Mouse (Mus musculus): ENCODE measurements at regions not wholly inside any gene's neighbourhood (a gene's known extent, or its start where the extent isn't known, plus 50 kb on each side); places are given as distances from the start of the nearest gene placed in this dataset.

- no peak for DNase-seq
These were observed 155.3 kb downstream of the Tox3 start for GRCm38 (mm10) chr8:90192856-90193255.

- no peak for DNase-seq
These were observed 165.3 kb downstream of the Tox3 start for GRCm38 (mm10) chr8:90182807-90183206.

GRCm38 (mm10) chr8:90176771-90177170 lies 171.4 kb downstream of the Tox3 start:
- peak; percentile 68 for DNase-seq

GRCm38 (mm10) chr8:90176335-90176734 lies 171.8 kb downstream of the Tox3 start:
- peak; percentile 57 for DNase-seq

- no peak for DNase-seq
These were observed 181.5 kb downstream of the Tox3 start for GRCm38 (mm10) chr8:90166639-90167038.

- no peak for DNase-seq
These were observed 196.7 kb downstream of the Tox3 start for GRCm38 (mm10) chr8:90151477-90151876.

GRCm38 (mm10) chr8:90149903-90150302 lies 198.2 kb downstream of the Tox3 start:
- peak; percentile 24 for DNase-seq

- no peak for DNase-seq
These were observed 213.5 kb downstream of the Tox3 start for GRCm38 (mm10) chr8:90134626-90135025.

GRCm38 (mm10) chr8:90130704-90131267 lies 217.4 kb downstream of the Tox3 start:
- no peak for DNase-seq

GRCm38 (mm10) chr8:90125426-90125825 lies 222.7 kb downstream of the Tox3 start:
- no peak for DNase-seq

GRCm38 (mm10) chr8:90123101-90123500 lies 225.0 kb downstream of the Tox3 start:
- DNase-seq = peak; percentile 21

GRCm38 (mm10) chr8:90121935-90122334 lies 226.2 kb downstream of the Tox3 start:
- no peak for DNase-seq

- peak; percentile 67 for DNase-seq
These were observed 227.1 kb downstream of the Tox3 start for GRCm38 (mm10) chr8:90121017-90121416.

GRCm38 (mm10) chr8:90115436-90115835 lies 232.7 kb downstream of the Tox3 start:
- DNase-seq = no peak

- no peak for DNase-seq
These were observed 247.6 kb downstream of the Tox3 start for GRCm38 (mm10) chr8:90100509-90100908.

GRCm38 (mm10) chr8:90082630-90083029 lies 265.5 kb downstream of the Tox3 start:
- no peak for DNase-seq

GRCm38 (mm10) chr8:90076381-90076780 lies 271.8 kb downstream of the Tox3 start:
- peak; percentile 70 for DNase-seq

GRCm38 (mm10) chr8:90075796-90076195 lies 272.3 kb downstream of the Tox3 start:
- no peak for DNase-seq

GRCm38 (mm10) chr8:90070006-90070405 lies 278.1 kb downstream of the Tox3 start:
- peak; percentile 57 for DNase-seq

GRCm38 (mm10) chr8:90069411-90069993 lies 278.6 kb downstream of the Tox3 start:
- peak; percentile 79 for DNase-seq

- DNase-seq = no peak
These were observed 279.7 kb downstream of the Tox3 start for GRCm38 (mm10) chr8:90068441-90068840.

GRCm38 (mm10) chr8:90064381-90064780 lies 283.8 kb downstream of the Tox3 start:
- peak; percentile 62 for DNase-seq

GRCm38 (mm10) chr8:90063291-90063690 lies 284.9 kb downstream of the Tox3 start:
- peak; percentile 30 for DNase-seq

- DNase-seq = peak; percentile 95
These were observed 289.4 kb downstream of the Tox3 start for GRCm38 (mm10) chr8:90058631-90059166.

GRCm38 (mm10) chr8:90056331-90056730 lies 291.8 kb downstream of the Tox3 start:
- DNase-seq = no peak

Measured in retina, postnatal 1 day (tissue).